Mouse (Mus musculus) lung, postnatal 0 days (tissue): Measurements from ENCODE around the gene Khdc4.

Experiments
- CTCF ChIP-seq: IDR thresholded peaks from 2 replicates; pipeline ENCODE4 v1.5.1; 2016; ENCODE audit warnings: antibody characterized with exemption, mild to moderate bottlenecking
- EP300 ChIP-seq: IDR thresholded peaks from 2 replicates; pipeline ENCODE4 v1.6.1; 2016; ENCODE audit warnings: antibody characterized with exemption, mild to moderate bottlenecking, control low read depth

GRCm38 (mm10) chr3:88736556-88736955 is 51.0 kb downstream of the Khdc4 start:
- no peak for TF ChIP-seq CTCF
- TF ChIP-seq EP300 = no peak
